Mouse (Mus musculus) forebrain, postnatal 0 days (tissue): ENCODE results near the gene Zbtb26. TPM values are rescaled to one million over a fixed set of nuclear protein-coding genes. Genes with fewer than 3 reads are reported as not detected.

ENCODE experiments used
- ATAC-seq: fragments of 200-750 bp; cut with Nextera tagmentation; 2 replicates; pipeline ENCODE4 v1.8.0; 2017; ENCODE audit warnings: mild to moderate bottlenecking, moderate library complexity
- DNase-seq: peaks from one replicate; pipeline ENCODE4 v3.0.0-alpha.2; 2015
- H3K27ac ChIP-seq: fragments of 300-500 bp; sonication (generic); 2 replicates; pipeline ENCODE4 v1.5.1; 2014; ENCODE audit warnings: low read depth, mild to moderate bottlenecking, antibody characterized with exemption, low read length, moderate library complexity, mixed read lengths
- H3K27me3 ChIP-seq: fragments of 300-500 bp; sonication (generic); 2 replicates; pipeline ENCODE4 v1.6.1; 2014; ENCODE audit warnings: mild to moderate bottlenecking, low read length, mixed read lengths; ENCODE audit not compliant: insufficient read depth
- H3K36me3 ChIP-seq: fragments of 300-500 bp; sonication (generic); 2 replicates; pipeline ENCODE4 v1.6.1; 2014; ENCODE audit warnings: mild to moderate bottlenecking, moderate library complexity; ENCODE audit not compliant: insufficient read depth
- H3K4me1 ChIP-seq: fragments of 300-500 bp; sonication (generic); 2 replicates; pipeline ENCODE4 v1.6.1; 2014; ENCODE audit warnings: antibody characterized with exemption; ENCODE audit not compliant: insufficient read depth
- H3K4me2 ChIP-seq: fragments of 300-500 bp; sonication (generic); 2 replicates; pipeline ENCODE4 v1.6.1; 2014; ENCODE audit warnings: low read depth, mild to moderate bottlenecking, moderate library complexity
- H3K4me3 ChIP-seq: fragments of 300-500 bp; sonication (generic); 2 replicates; pipeline ENCODE4 v1.5.1; 2014; ENCODE audit warnings: low read depth, low read length, mixed read lengths
- H3K9ac ChIP-seq: fragments of 300-500 bp; sonication (generic); 2 replicates; pipeline ENCODE4 v1.6.1; 2014; ENCODE audit warnings: mild to moderate bottlenecking
- H3K9me3 ChIP-seq: fragments of 300-500 bp; sonication (generic); 2 replicates; pipeline ENCODE4 v1.6.1; 2016; ENCODE audit warnings: low read length
- CTCF ChIP-seq: sonication (generic); IDR thresholded peaks from 2 replicates; pipeline ENCODE4 v1.5.1; 2016; ENCODE audit warnings: antibody characterized with exemption, control low read depth, low read depth
- WGBS: fragments of 180-500 bp; shearing (Covaris S2); extraction: QIAGEN DNeasy Blood & Tissue Kit; methylation state at CpG from one replicate; pipeline ENCODE4 v1.1.7; 2014; 5-methylcytosine and 5-hydroxymethylcytosine counted together
- polyA plus RNA-seq: library from polyadenylated mRNA; unstranded; fragments of >200 nt; fragmentation: Nextera tagmentation; extraction: Ambion mirVana; gene quantifications from 2 replicates; pipeline ENCODE4 v1.2.1, GENCODE M21; 2015
- total RNA-seq: library from RNA; depleted of rRNA; stranded (reverse); fragments of >200 nt; gene quantifications from 2 replicates; pipeline ENCODE4 v1.2.3, GENCODE M21; 2014; rRNA removed

The Zbtb26 gene
- total and polyA plus RNA-seq, 2 experiments from 2014 or later, result 2.1 to 15.7 TPM

- Histone ChIP-seq H3K4me3 (peak within 1 kb of the TSS; percentile 95), H3K9me3 (no peaks in the 10 kb centered on the region), H3K9ac (peak within 1 kb of the TSS; percentile 100), H3K4me1 (0 out of 2 replicates have a peak, but pooled peaks cover 3% of the 10 kb centered on the region), H3K27ac (peak within 1 kb of the TSS; percentile 97), H3K27me3 (no peaks in the 10 kb centered on the region), H3K36me3 (peaks cover 2% of the 10 kb centered on the region; the same call in 1 of the 2 replicates), H3K4me2 (peak within 1 kb of the TSS; percentile 62)
- TF ChIP-seq CTCF, result no peak
- ATAC-seq, result peak; percentile 98
- under 1% methylated on average over 70 of the region's 75 CpGs for WGBS
- DNase-seq, result peak; percentile 98
Measured at GRCm38 (mm10) chr2:37422306-37423304, 20.3 kb downstream of the Zbtb26 start, which contains the start of gene Rc3h2. TSS of gene Rc3h2 (minus strand) at chr2:37422903.

DNA sequence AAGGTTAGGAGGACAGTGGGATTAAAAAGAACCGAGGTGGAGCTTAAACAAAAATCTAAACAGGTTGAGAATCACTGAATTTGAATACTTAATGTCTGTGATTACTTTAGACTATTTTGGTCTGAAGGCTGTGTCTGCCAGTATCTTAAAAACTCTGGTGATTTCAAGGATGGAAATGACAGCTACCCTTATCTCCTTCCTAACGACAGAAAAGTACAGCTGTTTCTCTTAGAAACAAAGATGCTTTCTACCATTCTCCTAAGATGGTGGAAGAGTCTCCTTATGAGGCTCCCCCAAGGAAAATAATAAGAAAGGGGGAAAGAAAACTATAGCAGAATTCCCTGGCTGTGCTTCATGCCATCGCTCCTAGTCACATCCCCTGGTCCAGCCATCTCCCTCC is 21.0 kb downstream of the Zbtb26 start:
- peak overlapping the region; percentile 62 for H3K4me2 ChIP-seq
- H3K4me1 ChIP-seq, result 0 out of 2 replicates have a peak, but pooled peaks cover 3% of the 10 kb centered on the region
- ATAC-seq, result no peak
- no peaks in the 10 kb centered on the region for H3K27me3 ChIP-seq
- H3K27ac ChIP-seq, result peak overlapping the region; percentile 97
- 2% methylated on average over 3 of the region's 3 CpGs for WGBS
- no peaks in the 10 kb centered on the region for H3K36me3 ChIP-seq
- TF ChIP-seq CTCF, result no peak
- H3K9ac ChIP-seq, result peak overlapping the region; percentile 100
- H3K4me3 ChIP-seq, result peak overlapping the region; percentile 95
- no peak for DNase-seq
- H3K9me3 ChIP-seq, result no peaks in the 10 kb centered on the region

DNA sequence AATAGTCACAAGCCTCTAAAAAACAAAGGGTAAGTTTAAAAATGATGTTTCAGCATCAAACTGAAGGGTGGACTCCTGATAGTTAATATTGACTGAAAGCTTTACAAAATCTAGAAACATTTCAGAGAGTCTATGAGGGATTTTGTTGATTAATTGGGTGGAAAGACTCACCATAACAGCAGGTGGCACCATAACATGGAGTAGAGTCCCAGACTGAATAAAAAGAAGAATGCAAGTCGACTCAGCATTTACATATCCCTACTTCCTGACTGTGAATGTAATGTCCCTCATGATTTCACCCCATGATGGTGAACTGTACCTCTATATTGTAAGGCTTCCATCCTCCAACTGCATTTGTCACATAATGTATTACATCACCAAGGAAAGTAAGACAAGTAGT is 47.4 kb downstream of the Zbtb26 start:
- peaks cover 28% of the 10 kb centered on the region for H3K36me3 ChIP-seq
- no peak overlapping the region for H3K4me3 ChIP-seq
- H3K27me3 ChIP-seq, result no peaks in the 10 kb centered on the region
- no peak overlapping the region for H3K27ac ChIP-seq
- no peaks in the 10 kb centered on the region for H3K9me3 ChIP-seq
- DNase-seq (peak; percentile 20), ATAC-seq (no peak)
- peak; percentile 31 for TF ChIP-seq CTCF
- no peak overlapping the region for H3K9ac ChIP-seq
- no peak overlapping the region for H3K4me2 ChIP-seq
- WGBS, result 40% methylated on average over 1 of the region's 1 CpGs
- H3K4me1 ChIP-seq, result no peaks in the 10 kb centered on the region

DNA sequence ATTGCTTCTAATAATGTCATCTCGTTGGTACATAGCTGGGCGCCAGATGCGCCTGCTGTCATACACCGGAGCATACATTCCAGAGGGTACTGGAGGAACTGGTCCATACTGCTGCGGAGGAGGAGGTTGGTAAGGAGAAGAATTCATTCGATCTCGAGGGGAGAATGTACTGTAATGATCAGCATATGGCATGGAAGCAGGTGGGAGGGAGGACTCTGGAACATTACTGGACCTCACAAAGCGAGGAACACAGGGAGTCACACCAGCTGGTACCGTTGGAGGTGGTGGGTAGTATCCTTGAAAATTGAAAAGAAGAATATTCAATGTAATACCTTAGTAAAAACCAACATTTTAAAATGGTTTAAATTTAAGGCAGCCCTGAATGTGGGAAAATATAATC is 60.0 kb downstream of the Zbtb26 start:
- Histone ChIP-seq H3K36me3 (peaks cover 29% of the 10 kb centered on the region), H3K4me3 (no peak overlapping the region), H3K9ac (no peak overlapping the region), H3K27ac (no peak overlapping the region), H3K27me3 (no peaks in the 10 kb centered on the region), H3K4me2 (no peak overlapping the region), H3K9me3 (no peaks in the 10 kb centered on the region), H3K4me1 (no peaks in the 10 kb centered on the region)
- 93% methylated on average over 9 of the region's 9 CpGs for WGBS
- TF ChIP-seq CTCF, result no peak
- ATAC-seq (no peak), DNase-seq (no peak)

Other genes with a start within 250 kb of the Zbtb26 start
- gene Olfr366, start 231.6 kb downstream of the Zbtb26 start, total RNA-seq, result not detected in 2 replicates
- gene Olfr366, start 231.6 kb downstream of the Zbtb26 start, polyA plus RNA-seq, result not detected in 2 replicates
- not detected in 2 replicates for gene Olfr368, start 116.6 kb downstream of the Zbtb26 start, total RNA-seq
- gene Olfr368, start 116.6 kb downstream of the Zbtb26 start, polyA plus RNA-seq, result not detected in 2 replicates
- gene Pdcl, start 83.8 kb downstream of the Zbtb26 start, total RNA-seq, result 49.5 and 54.1 TPM in 2 replicates
- 44.6 and 46.4 TPM in 2 replicates for gene Pdcl, start 83.8 kb downstream of the Zbtb26 start, polyA plus RNA-seq
- gene Rc3h2, start 20.2 kb downstream of the Zbtb26 start, total RNA-seq, result 56.9 and 72.4 TPM in 2 replicates
- gene Rc3h2, start 20.2 kb downstream of the Zbtb26 start, polyA plus RNA-seq, result 6.7 and 10.6 TPM in 2 replicates
- 43.2 and 54.2 TPM in 2 replicates for gene Zbtb6, start within 50 bp of the Zbtb26 start, total RNA-seq
- 9.7 and 10.6 TPM in 2 replicates for gene Zbtb6, start within 50 bp of the Zbtb26 start, polyA plus RNA-seq
- 92.9 and 99.8 TPM in 2 replicates for gene Rabgap1, start 144 bp upstream of the Zbtb26 start, total RNA-seq
- 35.6 and 46.6 TPM in 2 replicates for gene Rabgap1, start 144 bp upstream of the Zbtb26 start, polyA plus RNA-seq
- gene Gpr21, start 73.2 kb upstream of the Zbtb26 start, total RNA-seq, result 35.8 and 38.1 TPM in 2 replicates
- 13.8 and 14.5 TPM in 2 replicates for gene Gpr21, start 73.2 kb upstream of the Zbtb26 start, polyA plus RNA-seq